Mouse (Mus musculus) megakaryocyte, embryonic 14.5 days (primary cell): ENCODE data around the gene Eme2.

Experiments used
- FLI1 ChIP-seq: IDR thresholded peaks from 2 replicates; pipeline ENCODE4 v1.6.1; 2012; ENCODE audit warnings: low read length, inconsistent platforms, mixed read lengths
- GATA1 ChIP-seq: IDR thresholded peaks from 3 replicates; pipeline ENCODE4 v1.6.1; 2012; ENCODE audit warnings: mixed read lengths, low read length, inconsistent platforms, borderline replicate concordance

- no peak for TF ChIP-seq GATA1
- TF ChIP-seq FLI1, result no peak
Measured at GRCm38 (mm10) chr17:24923246-24923645, 28.4 kb upstream of the Eme2 start.
